Mouse (Mus musculus) adrenal gland, adult 2 months (tissue): Measurements from ENCODE around the gene Olfr371. TPM values are rescaled to one million over a fixed set of nuclear protein-coding genes. Genes with fewer than 3 reads are reported as not detected.

Experiments
- DNase-seq: peaks from one replicate; pipeline ENCODE4 v3.0.0; 2021
- long read RNA-seq: library from polyadenylated mRNA; stranded (forward); transcript quantifications from one replicate; pipeline ENCODE4 v2.0.0, GENCODE M21; 2021
- polyA plus RNA-seq: library from polyadenylated mRNA; depleted of rRNA; stranded (reverse); fragments of >200 nt; gene quantifications from 2 replicates; pipeline ENCODE4 v1.2.3, GENCODE M21; 2012; rRNA removed
- total RNA-seq, 2 experiments: library from RNA; stranded (reverse); gene quantifications; 2 replicates each; pipeline ENCODE4 v1.2.3; 2021

Olfr371 gene
- total RNA-seq (not detected), polyA plus RNA-seq (not detected in 2 replicates)
- long read RNA-seq: 0 reads

- DNase-seq: no peak
Observed at GRCm38 (mm10) chr8:85225688-85226087, at the start of gene Olfr371. Gene Olfr371 (plus strand): TSS chr8:85225988.

DNA sequence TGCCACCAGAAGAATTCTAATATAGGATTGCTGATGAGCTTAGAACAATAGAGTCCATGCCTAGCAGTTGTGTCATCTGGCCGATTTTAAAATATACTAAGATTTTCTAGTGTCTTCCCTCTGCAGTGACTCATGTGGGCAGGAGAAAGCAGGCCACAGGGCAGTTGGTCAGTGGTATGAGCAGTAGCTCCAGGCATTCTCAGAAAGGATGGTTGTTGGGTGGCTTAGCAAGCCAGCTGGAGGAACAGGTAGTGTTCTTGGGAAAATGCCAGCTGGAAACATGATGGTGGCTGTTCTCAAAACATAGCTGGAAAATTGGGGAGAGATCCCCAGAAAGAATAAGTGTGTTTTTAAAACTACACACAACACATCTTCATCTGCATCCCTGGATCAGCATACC lies 33.4 kb upstream of the Olfr371 start:
- no peak for DNase-seq

DNA sequence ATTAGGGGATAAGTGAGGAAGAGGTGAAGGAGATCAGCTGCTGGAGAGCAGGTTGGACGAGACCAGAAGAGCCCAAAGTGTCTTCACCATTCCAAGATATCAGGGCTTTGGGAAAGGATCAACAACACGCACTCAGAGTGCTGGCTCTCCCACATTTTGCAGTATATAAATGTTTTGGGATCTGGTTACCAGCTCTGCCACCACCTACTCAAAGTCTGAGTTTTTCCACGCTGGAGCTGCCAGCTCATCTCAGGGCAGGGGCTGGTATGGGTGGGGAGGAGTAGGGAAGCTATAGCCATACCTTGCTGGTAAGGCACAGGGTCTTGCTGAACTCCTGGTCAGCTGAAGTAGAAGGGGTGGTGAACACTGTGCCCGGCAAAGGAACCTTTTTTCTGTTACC lies 5.6 kb upstream of the Olfr371 start:
- no peak for DNase-seq

DNA sequence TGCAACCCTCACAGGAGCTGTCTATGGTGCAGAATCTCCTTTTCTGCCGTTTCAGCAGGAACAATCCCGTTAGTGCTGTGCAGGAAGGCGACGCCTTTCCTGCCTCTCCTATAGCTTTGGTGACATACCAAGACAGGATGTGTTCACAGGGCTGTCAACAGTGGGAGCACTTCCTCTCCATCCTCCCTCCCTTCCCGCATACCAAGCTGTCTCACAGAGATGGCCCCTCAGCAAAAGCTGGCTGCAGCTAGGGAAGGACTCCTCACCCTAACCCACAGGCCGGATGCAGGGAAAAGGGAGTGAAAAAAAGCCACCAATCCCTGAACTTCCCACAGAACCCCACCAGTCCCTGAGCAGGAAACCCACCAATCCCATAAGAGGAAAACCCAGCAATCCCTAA lies 4.8 kb upstream of the Olfr371 start:
- peak; percentile 8 for DNase-seq

DNA sequence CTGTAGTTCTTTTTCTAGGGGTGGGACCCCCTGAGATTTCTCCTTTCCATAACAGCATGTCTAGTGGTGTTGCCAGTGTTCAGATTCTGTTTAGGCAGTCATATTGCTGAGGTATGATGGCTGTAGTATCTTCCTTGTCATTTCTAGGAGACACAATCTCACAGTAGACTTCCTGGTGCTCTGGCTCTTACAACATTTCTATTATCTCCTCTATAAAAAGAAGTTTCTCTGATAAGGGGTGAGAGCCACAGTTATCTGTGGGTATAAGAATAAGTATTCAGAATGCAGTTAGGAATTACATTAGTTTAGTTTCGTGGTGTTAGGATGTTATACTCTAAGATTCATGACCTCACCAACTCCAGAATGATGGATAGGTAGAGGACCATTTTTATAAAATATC lies 1.5 kb downstream of the Olfr371 start:
- no peak for DNase-seq

Other genes with a start within 250 kb of the Olfr371 start
- 10 to 100 TPM; 37.0 to 90.7 TPM for gene Junb, start 247.3 kb upstream of the Olfr371 start, total RNA-seq
- gene Junb, start 247.3 kb upstream of the Olfr371 start, polyA plus RNA-seq: 78.9 and 91.4 TPM in 2 replicates
- gene Hook2, start 235.4 kb upstream of the Olfr371 start, total RNA-seq: 1 to 10 TPM; 6.1 to 6.2 TPM
- gene Hook2, start 235.4 kb upstream of the Olfr371 start, polyA plus RNA-seq: 6.5 and 6.7 TPM in 2 replicates
- not detected for gene Best2, start 211.5 kb upstream of the Olfr371 start, total RNA-seq
- 0.18 TPM in 1 of 2 replicates, not detected in the other for gene Best2, start 211.5 kb upstream of the Olfr371 start, polyA plus RNA-seq
- 100 to 1,000 TPM; 106 TPM for gene Asna1, start 200.7 kb upstream of the Olfr371 start, total RNA-seq
- 89.4 and 104 TPM in 2 replicates for gene Asna1, start 200.7 kb upstream of the Olfr371 start, polyA plus RNA-seq
- gene Trir, start 199.2 kb upstream of the Olfr371 start, total RNA-seq: 100 to 1,000 TPM; 160 to 184 TPM
- gene Trir, start 199.2 kb upstream of the Olfr371 start, polyA plus RNA-seq: 64.2 and 67.6 TPM in 2 replicates
- 100 to 1,000 TPM in 1 of 2 experiments, 10 to 100 TPM in 1; 68.3 to 101 TPM for gene Tnpo2, start 189.1 kb upstream of the Olfr371 start, total RNA-seq
- 44.7 and 54.1 TPM in 2 replicates for gene Tnpo2, start 189.1 kb upstream of the Olfr371 start, polyA plus RNA-seq
- gene Fbxw9, start 165.9 kb upstream of the Olfr371 start, total RNA-seq: 10 to 100 TPM; 12.3 to 13.5 TPM
- gene Fbxw9, start 165.9 kb upstream of the Olfr371 start, polyA plus RNA-seq: 55.8 and 56.2 TPM in 2 replicates
- not detected for gene Gm5741, start 158.0 kb upstream of the Olfr371 start, total RNA-seq
- gene Gm5741, start 158.0 kb upstream of the Olfr371 start, polyA plus RNA-seq: not detected in 2 replicates
- 10 to 100 TPM; 26.0 to 28.3 TPM for gene Dhps, start 154.2 kb upstream of the Olfr371 start, total RNA-seq
- gene Dhps, start 154.2 kb upstream of the Olfr371 start, polyA plus RNA-seq: 68.6 and 69.6 TPM in 2 replicates
- gene Wdr83os, start 145.2 kb upstream of the Olfr371 start, total RNA-seq: 10 to 100 TPM; 77.5 to 90.1 TPM
- gene Wdr83os, start 145.2 kb upstream of the Olfr371 start, polyA plus RNA-seq: 104 and 142 TPM in 2 replicates
- 10 to 100 TPM; 17.4 to 24.9 TPM for gene Wdr83, start 144.7 kb upstream of the Olfr371 start, total RNA-seq
- 15.3 and 17.4 TPM in 2 replicates for gene Wdr83, start 144.7 kb upstream of the Olfr371 start, polyA plus RNA-seq
- gene Man2b1, start 142.7 kb upstream of the Olfr371 start, total RNA-seq: 10 to 100 TPM; 34.0 to 52.7 TPM
- 36.1 and 46.0 TPM in 2 replicates for gene Man2b1, start 142.7 kb upstream of the Olfr371 start, polyA plus RNA-seq
- 1 to 10 TPM; 1.6 to 2.0 TPM for gene Zfp791, start 102.9 kb upstream of the Olfr371 start, total RNA-seq
- 0.08 and 0.25 TPM in 2 replicates for gene Zfp791, start 102.9 kb upstream of the Olfr371 start, polyA plus RNA-seq
- not detected for gene Cks1brt, start 74.1 kb upstream of the Olfr371 start, total RNA-seq
- not detected in 2 replicates for gene Cks1brt, start 74.1 kb upstream of the Olfr371 start, polyA plus RNA-seq
- 10 to 100 TPM; 13.6 to 17.2 TPM for gene Orc6, start 73.6 kb downstream of the Olfr371 start, total RNA-seq
- 4.0 and 4.4 TPM in 2 replicates for gene Orc6, start 73.6 kb downstream of the Olfr371 start, polyA plus RNA-seq
- 100 to 1,000 TPM in 1 of 2 experiments, 10 to 100 TPM in 1; 90.1 to 101 TPM for gene Vps35, start 73.8 kb downstream of the Olfr371 start, total RNA-seq
- 3.7 and 4.3 TPM in 2 replicates for gene Vps35, start 73.8 kb downstream of the Olfr371 start, polyA plus RNA-seq
- under 1 TPM; 0.23 to 0.62 TPM for gene Mylk3, start 160.4 kb downstream of the Olfr371 start, total RNA-seq
- gene Mylk3, start 160.4 kb downstream of the Olfr371 start, polyA plus RNA-seq: 0.03 and 0.15 TPM in 2 replicates
- gene 4921524J17Rik, start 206.8 kb downstream of the Olfr371 start, total RNA-seq: 10 to 100 TPM; 20.4 to 46.6 TPM
- gene 4921524J17Rik, start 206.8 kb downstream of the Olfr371 start, polyA plus RNA-seq: 1.8 and 3.2 TPM in 2 replicates